Mouse (Mus musculus) testis, postnatal 10 days (tissue): ENCODE measurements around the gene Gm7257.
A peak's percentile ranks its signal among the peaks of the same experiment; 100 is the strongest.

Experiments
- DNase-seq: peaks from one replicate; pipeline ENCODE4 v3.0.0; 2021; ENCODE audit warnings: low spot score

Gm7257 gene

GRCm38 (mm10) chr9:36431584-36431983 is at the start of gene Gm7257:
TSS of gene Gm7257 (plus strand) at chr9:36431884.
- DNase-seq = no peak

GRCm38 (mm10) chr9:36402991-36403390 is 28.7 kb upstream of the Gm7257 start:
- DNase-seq = no peak

GRCm38 (mm10) chr9:36435051-36435764 is 3.5 kb downstream of the Gm7257 start:
- DNase-seq = peak; percentile 55

- DNase-seq = no peak
These were observed 43.7 kb downstream of the Gm7257 start, which contains the start of gene Gm9513 for GRCm38 (mm10) chr9:36475338-36475737. TSS of gene Gm9513 (plus strand) at chr9:36475638.
